Mouse (Mus musculus) urinary bladder, adult 18-20 months (tissue): Measurements from ENCODE around the gene Pnn.

ENCODE experiments used
- DNase-seq, 2 experiments: peaks; one replicate each; pipeline ENCODE4 v3.0.0; 2022; ENCODE audit warnings: low spot score in 2 of 2, mixed read lengths in 2 of 2

Gene Pnn

DNA sequence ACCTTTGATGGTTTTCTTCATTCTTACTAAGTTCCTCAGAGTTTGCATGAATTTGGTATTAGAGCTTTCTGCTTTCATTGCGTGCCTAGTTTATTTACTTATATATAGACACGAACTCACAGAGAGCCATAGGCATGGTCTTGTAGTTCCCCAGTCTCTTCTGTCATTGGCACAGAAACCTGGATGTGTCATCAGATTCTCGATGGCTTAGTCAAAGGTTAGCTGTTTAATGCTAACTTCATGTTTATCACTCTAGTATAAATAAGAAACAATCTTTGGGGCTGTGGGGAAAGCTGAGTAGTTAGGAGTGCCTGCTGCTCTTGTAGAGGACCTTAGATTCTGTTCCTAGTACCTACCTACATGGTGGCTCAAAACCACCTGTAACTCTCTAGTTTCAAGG is 10.3 kb downstream of the Pnn start:
- no peak for DNase-seq

DNA sequence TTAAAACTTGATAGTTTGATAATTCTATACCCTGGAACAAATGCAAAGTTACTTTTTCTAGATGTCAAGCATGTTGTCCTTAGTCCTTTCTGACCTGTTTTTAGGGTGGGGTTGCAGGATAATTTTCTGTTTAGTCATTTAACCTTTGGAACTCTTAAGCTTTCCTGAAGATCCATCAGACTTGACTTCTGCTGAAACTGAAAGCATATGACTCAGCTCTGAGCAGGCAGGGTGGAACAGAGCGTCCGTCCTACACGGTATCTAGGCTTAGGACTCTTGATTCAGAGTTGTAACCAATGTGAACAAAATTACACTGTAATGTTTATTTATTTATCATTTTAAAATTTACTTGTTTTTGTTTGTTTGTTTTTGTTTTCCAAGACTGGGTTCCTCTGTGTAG is 11.2 kb downstream of the Pnn start:
- no peak for DNase-seq

DNA sequence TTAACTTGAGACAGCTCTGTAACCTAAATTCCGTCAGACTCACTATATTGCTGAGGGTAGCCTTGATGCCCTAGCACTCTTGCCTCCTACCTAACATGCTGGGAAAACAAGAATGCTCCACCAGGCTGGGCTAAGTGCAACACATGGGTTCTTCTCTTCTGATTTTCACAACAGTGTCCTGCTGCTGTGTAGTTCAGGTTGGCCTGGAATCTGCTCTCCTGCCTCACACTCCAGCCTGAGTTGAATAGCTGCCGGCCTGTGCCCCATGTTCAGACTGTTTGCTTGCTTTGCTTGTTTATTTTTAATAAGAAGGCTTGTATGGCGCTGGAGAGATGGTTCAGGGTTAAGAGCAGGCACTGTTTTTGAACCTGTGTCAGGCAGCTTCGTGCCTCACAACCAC is 13.8 kb downstream of the Pnn start:
- no peak for DNase-seq

- no peak for DNase-seq
Measured at GRCm38 (mm10) chr12:59084446-59084845, 17.8 kb downstream of the Pnn start.

DNA sequence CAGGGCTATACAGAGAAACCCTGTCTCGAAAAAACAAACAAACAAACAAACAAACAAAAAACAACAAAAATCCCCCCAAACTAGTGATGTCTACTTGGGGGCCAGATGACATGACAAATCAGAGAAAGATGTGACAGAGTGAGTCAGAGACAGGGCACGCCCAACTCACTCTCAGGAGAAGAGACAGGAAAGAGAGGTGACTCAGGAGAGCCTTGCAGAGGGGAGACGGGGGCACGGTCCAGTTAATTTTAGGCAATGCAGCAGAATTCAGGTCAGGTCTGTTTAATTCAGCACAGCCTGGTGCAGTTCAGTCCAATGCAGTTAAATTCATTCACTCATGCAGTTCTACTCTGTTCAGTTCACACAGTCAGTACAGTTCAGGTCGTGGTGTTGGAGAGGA is 19.5 kb downstream of the Pnn start:
- DNase-seq, result no peak

GRCm38 (mm10) chr12:59093543-59093942 is 26.9 kb downstream of the Pnn start:
- no peak for DNase-seq

GRCm38 (mm10) chr12:59095104-59096025 is 28.7 kb downstream of the Pnn start, which contains the start of gene Mia2:
Gene Mia2, plus strand, starts transcription at chr12:59095799.
- no peak for DNase-seq

- no peak for DNase-seq
Measured at GRCm38 (mm10) chr12:59104771-59105170, 38.1 kb downstream of the Pnn start.

DNA sequence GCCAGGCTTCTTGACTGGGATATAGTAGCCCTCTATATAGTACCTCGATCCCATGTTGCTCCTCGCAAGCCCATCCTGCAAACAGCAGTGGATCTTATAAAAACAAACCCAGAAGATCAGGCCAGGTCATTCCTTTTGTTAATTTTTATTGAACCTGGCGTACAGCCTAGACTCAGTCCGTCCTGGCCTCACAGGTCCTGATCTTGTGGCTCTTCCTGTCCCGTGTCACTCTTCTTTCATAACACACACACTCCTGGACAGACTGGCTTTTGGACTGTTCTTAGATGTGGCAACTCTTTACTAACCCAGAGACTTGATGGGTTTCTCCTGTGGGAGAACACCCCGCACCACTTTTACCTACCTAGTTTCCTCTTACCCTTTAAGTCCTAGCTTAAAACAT is 39.2 kb downstream of the Pnn start:
- no peak for DNase-seq

DNA sequence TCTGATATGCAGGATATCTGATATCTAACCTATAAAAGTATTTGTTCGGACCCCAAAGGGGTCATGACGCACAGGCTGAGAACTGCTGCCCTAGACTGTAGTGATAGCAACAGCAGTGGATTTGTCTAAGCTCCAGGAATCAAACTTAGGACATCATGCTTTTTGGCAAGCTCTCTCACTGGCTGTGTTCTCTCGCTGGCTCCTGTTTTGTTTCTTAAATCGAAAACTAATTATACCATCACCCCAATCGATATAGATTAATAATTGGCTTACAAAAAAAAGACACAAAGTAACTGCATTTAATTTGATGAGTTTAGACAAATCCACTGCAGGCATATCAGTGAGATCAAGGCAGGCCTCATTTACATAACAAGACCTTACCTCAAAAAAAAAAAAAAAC is 39.8 kb downstream of the Pnn start:
- DNase-seq, result no peak

GRCm38 (mm10) chr12:59107926-59108325 is 41.2 kb downstream of the Pnn start:
- DNase-seq, result no peak

- DNase-seq, result no peak
Measured at GRCm38 (mm10) chr12:59117184-59117583, 50.5 kb downstream of the Pnn start.
